ENCODE assay signal across 23 mouse cellular contexts in genomic region chr1:170331926-170332325, GRCm38 (mm10). TPM values are rescaled to one million over a fixed set of nuclear protein-coding genes. Genes with fewer than 3 reads are reported as not detected.
"Had no signal": no experiment of that assay in that cellular context is flagged by ENCODE, and none has a peak within 500 bp of the region (broad histone marks: within the 10 kb centered on the region; RNA-seq: fewer than 3 reads in every experiment).

No protein-coding gene starts in this region.

- H3K4me3 ChIP-seq: liver, embryonic 13.5 days; megakaryocyte, embryonic 14.5 days; midbrain, embryonic 10.5 days; midbrain, embryonic 13.5 days; myocyte; neural tube, embryonic 13.5 days had no signal

- H3K27me3 ChIP-seq: liver, embryonic 13.5 days; megakaryocyte, embryonic 14.5 days; midbrain, embryonic 13.5 days; neural tube, embryonic 13.5 days had no signal

- DNase-seq: kidney, postnatal 14 days; kidney, postnatal 4 days; liver, embryonic 13.5 days; lung, adult 2 months; retina, postnatal 1 day; right cerebral cortex, postnatal 4 days; thymus, adult 2 months; thymus, postnatal 14 days; thymus, postnatal 4 days had no signal

- H3K9me3 ChIP-seq: liver, embryonic 13.5 days; megakaryocyte, embryonic 14.5 days; midbrain, embryonic 10.5 days; midbrain, embryonic 13.5 days; neural tube, embryonic 13.5 days had no signal

- H3K9ac ChIP-seq: liver, embryonic 13.5 days; midbrain, embryonic 13.5 days; neural tube, embryonic 13.5 days had no signal

- H3K36me3 ChIP-seq: liver, embryonic 13.5 days; midbrain, embryonic 10.5 days; neural tube, embryonic 13.5 days had no signal

- ATAC-seq: midbrain, embryonic 13.5 days; midbrain, embryonic 16.5 days had no signal

- H3K27ac ChIP-seq: liver, embryonic 13.5 days; midbrain, embryonic 13.5 days; neural tube, embryonic 13.5 days; stomach, postnatal 0 days had no signal

- H3K4me2 ChIP-seq: liver, embryonic 13.5 days; midbrain, embryonic 13.5 days; neural tube, embryonic 13.5 days had no signal

- H3K4me1 ChIP-seq: liver, embryonic 13.5 days; megakaryocyte, embryonic 14.5 days had no signal

RNA-seq across cellular contexts. Expression of gene Spata46, which starts 23.3 kb away (rescaled TPM):
- total RNA-seq: layer of hippocampus, adult 18-20 months; layer of hippocampus, postnatal 14 days; left cerebral cortex, postnatal 25 days; liver, adult 2 months; monocyte, adult 5-6 weeks; neutrophil, adult 5-6 weeks had no signal
- polyA plus RNA-seq: liver, adult 2 months; lung, adult 2 months; myocyte had no signal

RNA-seq across cellular contexts. Expression of gene Sh2d1b1, which starts 54.8 kb away (rescaled TPM):
- total RNA-seq: layer of hippocampus, adult 18-20 months; layer of hippocampus, postnatal 14 days; left cerebral cortex, postnatal 25 days; liver, adult 2 months had no signal
- polyA plus RNA-seq: limb, embryonic 11.5 days; liver, adult 2 months; midbrain, embryonic 10.5 days; midbrain, embryonic 13.5 days; midbrain, embryonic 16.5 days; neural tube, embryonic 13.5 days had no signal
